Mouse (Mus musculus) testis, adult 2 months (tissue): ENCODE results near the gene Treml1. TPM values are rescaled to one million over a fixed set of nuclear protein-coding genes. Genes with fewer than 3 reads are reported as not detected.
"Not testable (repeated sequence)": the region's sequence is repeated elsewhere in the genome, so short reads cannot be mapped to it uniquely, and the experiment has no call there.

Experiments
- H3K27ac ChIP-seq: fragments of 200-500 bp; 2 replicates; pipeline ENCODE4 v1.5.1; 2012; ENCODE audit warnings: low read depth, low read length; ENCODE audit not compliant: control insufficient read depth, insufficient read depth
- H3K27me3 ChIP-seq: fragments of 200-500 bp; 2 replicates; pipeline ENCODE4 v1.6.1; 2012; ENCODE audit warnings: mild to moderate bottlenecking, low read length, moderate library complexity; ENCODE audit not compliant: control insufficient read depth, insufficient read depth
- H3K36me3 ChIP-seq: fragments of 200-500 bp; 2 replicates; pipeline ENCODE4 v1.6.1; 2012; ENCODE audit warnings: mild to moderate bottlenecking, low read length; ENCODE audit not compliant: control insufficient read depth, insufficient read depth
- H3K4me1 ChIP-seq: fragments of 200-500 bp; 2 replicates; pipeline ENCODE4 v1.6.1; 2012; ENCODE audit warnings: low read length; ENCODE audit not compliant: control insufficient read depth, insufficient read depth
- H3K4me3 ChIP-seq: fragments of 200-500 bp; 2 replicates; pipeline ENCODE4 v1.5.1; 2012; ENCODE audit warnings: low read depth, mild to moderate bottlenecking, low read length, moderate library complexity, mixed read lengths; ENCODE audit not compliant: control insufficient read depth
- CTCF ChIP-seq: fragments of 200-500 bp; IDR thresholded peaks from 2 replicates; pipeline ENCODE4 v1.5.1; 2012; ENCODE audit warnings: low read depth, mild to moderate bottlenecking, inconsistent platforms, low read length, moderate library complexity; ENCODE audit not compliant: control insufficient read depth, insufficient read depth, insufficient replicate concordance
- POLR2A ChIP-seq: fragments of 200-500 bp; IDR thresholded peaks from 2 replicates; pipeline ENCODE4 v1.6.1; 2012; ENCODE audit warnings: low read depth, mild to moderate bottlenecking, inconsistent platforms, low read length, moderate library complexity; ENCODE audit not compliant: control insufficient read depth
- polyA plus RNA-seq: library from polyadenylated mRNA; depleted of rRNA; stranded (reverse); fragments of >200 nt; gene quantifications from 2 replicates; pipeline ENCODE4 v1.2.3, GENCODE M21; 2012; rRNA removed

Treml1 gene
- 0.17 TPM in 1 of 2 replicates, not detected in the other for polyA plus RNA-seq

- Histone ChIP-seq H3K4me1 (no peaks in the 10 kb centered on the region), H3K27me3 (no peaks in the 10 kb centered on the region), H3K27ac (no peak within 1 kb of the TSS), H3K36me3 (no peaks in the 10 kb centered on the region), H3K4me3 (no peak within 1 kb of the TSS)
- TF ChIP-seq CTCF (no peak), POLR2A (no peak)
Measured at GRCm38 (mm10) chr17:48359616-48360015, at the start of gene Treml1. Treml1 (plus strand) TSS chr17:48359916.

GRCm38 (mm10) chr17:48312124-48312523 lies 47.6 kb upstream of the Treml1 start:
- H3K4me3 ChIP-seq = no peak overlapping the region
- H3K4me1 ChIP-seq = no peaks in the 10 kb centered on the region
- no peak overlapping the region for H3K27ac ChIP-seq
- TF ChIP-seq CTCF (no peak), POLR2A (no peak)
- no peaks in the 10 kb centered on the region for H3K36me3 ChIP-seq
- H3K27me3 ChIP-seq = no peaks in the 10 kb centered on the region

GRCm38 (mm10) chr17:48315905-48316579 lies 43.7 kb upstream of the Treml1 start, which contains the start of gene B430306N03Rik:
B430306N03Rik (plus strand) TSS chr17:48316141.
- not testable (repeated sequence) for H3K27me3 ChIP-seq, H3K36me3 ChIP-seq, H3K4me3 ChIP-seq, H3K27ac ChIP-seq, H3K4me1 ChIP-seq

GRCm38 (mm10) chr17:48318686-48319085 lies 41.0 kb upstream of the Treml1 start:
- no peak overlapping the region for H3K27ac ChIP-seq
- H3K27me3 ChIP-seq = no peaks in the 10 kb centered on the region
- no peaks in the 10 kb centered on the region for H3K36me3 ChIP-seq
- H3K4me3 ChIP-seq = no peak overlapping the region
- H3K4me1 ChIP-seq = no peaks in the 10 kb centered on the region
- TF ChIP-seq POLR2A (no peak), CTCF (no peak)

- H3K4me3 ChIP-seq = no peak overlapping the region
- H3K36me3 ChIP-seq = no peaks in the 10 kb centered on the region
- H3K27ac ChIP-seq = no peak overlapping the region
- no peaks in the 10 kb centered on the region for H3K4me1 ChIP-seq
- no peaks in the 10 kb centered on the region for H3K27me3 ChIP-seq
- no peak for TF ChIP-seq POLR2A
- TF ChIP-seq CTCF = no peak
Measured at GRCm38 (mm10) chr17:48321279-48321678, 38.4 kb upstream of the Treml1 start.

GRCm38 (mm10) chr17:48323236-48323635 lies 36.5 kb upstream of the Treml1 start:
- H3K4me3 ChIP-seq = no peak overlapping the region
- no peak for TF ChIP-seq POLR2A
- no peak for TF ChIP-seq CTCF
- H3K27ac ChIP-seq = no peak overlapping the region
- H3K4me1 ChIP-seq = no peaks in the 10 kb centered on the region
- no peaks in the 10 kb centered on the region for H3K27me3 ChIP-seq
- no peaks in the 10 kb centered on the region for H3K36me3 ChIP-seq

GRCm38 (mm10) chr17:48324258-48324657 lies 35.5 kb upstream of the Treml1 start:
- Histone ChIP-seq H3K27ac (no peak overlapping the region), H3K4me1 (no peaks in the 10 kb centered on the region), H3K4me3 (no peak overlapping the region), H3K27me3 (no peaks in the 10 kb centered on the region), H3K36me3 (no peaks in the 10 kb centered on the region)
- TF ChIP-seq POLR2A (no peak), CTCF (no peak)

GRCm38 (mm10) chr17:48325093-48325492 lies 34.6 kb upstream of the Treml1 start:
- TF ChIP-seq POLR2A = no peak
- TF ChIP-seq CTCF = no peak
- Histone ChIP-seq H3K36me3 (no peaks in the 10 kb centered on the region), H3K27ac (no peak overlapping the region), H3K4me1 (no peaks in the 10 kb centered on the region), H3K27me3 (no peaks in the 10 kb centered on the region), H3K4me3 (no peak overlapping the region)
